Mouse (Mus musculus) ES-E14 (cell line): ENCODE measurements around the gene Poc1a. TPM values are rescaled to one million over a fixed set of nuclear protein-coding genes. Genes with fewer than 3 reads are reported as not detected.

Experiments used
- DNase-seq: peaks from one replicate; pipeline ENCODE4 v3.0.0-alpha.2; 2013; ENCODE audit warnings: low read depth, low spot score
- H3K27ac ChIP-seq: 2 replicates; pipeline ENCODE4 v1.5.1; 2012; ENCODE audit warnings: low read depth, mild to moderate bottlenecking, low read length, moderate library complexity, mixed read lengths; ENCODE audit not compliant: poor library complexity, insufficient read depth, severe bottlenecking
- H3K36me3 ChIP-seq: 2 replicates; pipeline ENCODE4 v1.6.1; 2012; ENCODE audit warnings: mild to moderate bottlenecking, low read length, moderate library complexity, mixed read lengths; ENCODE audit not compliant: control insufficient read depth, poor library complexity, insufficient read depth, severe bottlenecking
- H3K4me1 ChIP-seq, 2 experiments: fragments of 150-350 bp in 1 of 2; sonication (generic) in 1 of 2; 2 replicates each; pipeline ENCODE4 v1.6.1; 2012; ENCODE audit warnings: low read length in 2 of 2, mild to moderate bottlenecking in 1 of 2, mixed read lengths in 1 of 2; ENCODE audit not compliant: control insufficient read depth in 2 of 2, insufficient read depth in 2 of 2, poor library complexity in 1 of 2
- H3K4me3 ChIP-seq, 2 experiments: fragments of 150-350 bp in 1 of 2; sonication (generic) in 1 of 2; 2 replicates each; pipeline ENCODE4 v1.5.1; 2012; ENCODE audit warnings: low read length in 2 of 2, low read depth in 1 of 2, mild to moderate bottlenecking in 1 of 2, mixed read lengths in 1 of 2; ENCODE audit not compliant: insufficient read depth in 1 of 2, poor library complexity in 1 of 2, severe bottlenecking in 1 of 2
- H3K9ac ChIP-seq: 2 replicates; pipeline ENCODE4 v1.6.1; 2012; ENCODE audit warnings: low read depth, mild to moderate bottlenecking, low read length, mixed read lengths; ENCODE audit not compliant: poor library complexity, insufficient read depth, severe bottlenecking
- H3K9me3 ChIP-seq: fragments of 150-350 bp; sonication (generic); 2 replicates; pipeline ENCODE4 v1.6.1; 2012; ENCODE audit warnings: low read depth, mild to moderate bottlenecking, low read length; ENCODE audit not compliant: control insufficient read depth, insufficient read depth
- CHD2 ChIP-seq: IDR thresholded peaks from 2 replicates; pipeline ENCODE4 v1.6.1; 2014; ENCODE audit warnings: mild to moderate bottlenecking, low read depth, low read length, inconsistent platforms
- HCFC1 ChIP-seq: IDR thresholded peaks from 2 replicates; pipeline ENCODE4 v1.6.1; 2012; ENCODE audit warnings: low read length, inconsistent platforms, borderline replicate concordance; ENCODE audit not compliant: insufficient read depth
- MAFK ChIP-seq: IDR thresholded peaks from 2 replicates; pipeline ENCODE4 v1.6.1; 2014; ENCODE audit warnings: mild to moderate bottlenecking, low read depth, low read length, inconsistent platforms; ENCODE audit not compliant: insufficient read depth
- ZC3H11A ChIP-seq: IDR thresholded peaks from 2 replicates; pipeline ENCODE4 v1.6.1; 2012; ENCODE audit warnings: low read depth, mild to moderate bottlenecking, inconsistent platforms, low read length, borderline replicate concordance
- ZNF384 ChIP-seq: IDR thresholded peaks from 2 replicates; pipeline ENCODE4 v1.6.1; 2012; ENCODE audit warnings: low read depth, low read length, inconsistent platforms
- in situ Hi-C, 2 experiments: fragments of 600-800 bp; cut with MboI; formaldehyde crosslinking; loops; one replicate each; pipeline ENCODE4 v1.15.1; 2025; ENCODE audit warnings: low sequenced_read_pairs in 2 of 2, inconsistent platforms in 1 of 2; ENCODE audit not compliant: unreplicated experiment in 2 of 2
- total RNA-seq: library from RNA; depleted of rRNA; stranded (reverse); fragments of 300-350 nt; gene quantifications from 2 replicates; pipeline ENCODE4 v1.2.3, GENCODE M21; 2012

Gene Poc1a
- total RNA-seq, 1 experiment, result 21.2 TPM

- Histone ChIP-seq H3K36me3 (no peaks in the 10 kb centered on the region; the same call in 1 of the 2 replicates), H3K9me3 (no peaks in the 10 kb centered on the region), H3K4me3 (no peak overlapping the region), H3K4me1 (peaks cover 2 to 12% of the 10 kb centered on the region in 2 experiments; a peak in 3 of 4 replicates), H3K27ac (no peak overlapping the region), H3K9ac (no peak overlapping the region)
- TF ChIP-seq HCFC1 (no peak), CHD2 (no peak), MAFK (no peak), ZNF384 (no peak), ZC3H11A (no peak)
- no peak for DNase-seq
- in situ Hi-C loops, result no loop called here
Measured at GRCm38 (mm10) chr9:106326241-106326640, 45.4 kb downstream of the Poc1a start.

GRCm38 (mm10) chr9:106327125-106327809, 46.4 kb downstream of the Poc1a start:
- H3K9me3 ChIP-seq, result no peaks in the 10 kb centered on the region
- H3K36me3 ChIP-seq, result no peaks in the 10 kb centered on the region; the same call in 1 of the 2 replicates
- no peak overlapping the region for H3K27ac ChIP-seq
- in situ Hi-C loops, result no loop called here
- no peak overlapping the region for H3K4me3 ChIP-seq
- H3K9ac ChIP-seq, result no peak overlapping the region
- TF ChIP-seq MAFK, result no peak
- TF ChIP-seq HCFC1, result no peak
- TF ChIP-seq ZNF384, result no peak
- DNase-seq, result no peak
- peaks cover 0 to 3% of the 10 kb centered on the region in 2 experiments; a peak in 1 of 4 replicates for H3K4me1 ChIP-seq

- Histone ChIP-seq H3K36me3 (no peaks in the 10 kb centered on the region; the same call in 1 of the 2 replicates), H3K9ac (no peak overlapping the region), H3K27ac (no peak overlapping the region), H3K9me3 (no peaks in the 10 kb centered on the region), H3K4me3 (no peak overlapping the region), H3K4me1 (no peaks in the 10 kb centered on the region; a peak in 1 of 4 replicates)
- in situ Hi-C loops, result no loop called here
- TF ChIP-seq ZNF384 (no peak), HCFC1 (no peak), MAFK (no peak), ZC3H11A (no peak), CHD2 (no peak)
- DNase-seq, result no peak
Measured at GRCm38 (mm10) chr9:106328068-106328610, 47.3 kb downstream of the Poc1a start.

GRCm38 (mm10) chr9:106328772-106329511, 48.1 kb downstream of the Poc1a start:
- H3K4me3 ChIP-seq, result no peak overlapping the region
- DNase-seq, result no peak
- H3K27ac ChIP-seq, result no peak overlapping the region
- in situ Hi-C loops, result no loop called here
- H3K9ac ChIP-seq, result no peak overlapping the region
- H3K36me3 ChIP-seq, result no peaks in the 10 kb centered on the region; the same call in 1 of the 2 replicates
- no peak for TF ChIP-seq HCFC1
- no peak for TF ChIP-seq MAFK
- no peak for TF ChIP-seq CHD2
- no peak for TF ChIP-seq ZNF384
- no peak for TF ChIP-seq ZC3H11A
- H3K4me1 ChIP-seq, result no peaks in the 10 kb centered on the region
- no peaks in the 10 kb centered on the region for H3K9me3 ChIP-seq
